Mouse (Mus musculus): ENCODE results near the gene Notch2.

DNA sequence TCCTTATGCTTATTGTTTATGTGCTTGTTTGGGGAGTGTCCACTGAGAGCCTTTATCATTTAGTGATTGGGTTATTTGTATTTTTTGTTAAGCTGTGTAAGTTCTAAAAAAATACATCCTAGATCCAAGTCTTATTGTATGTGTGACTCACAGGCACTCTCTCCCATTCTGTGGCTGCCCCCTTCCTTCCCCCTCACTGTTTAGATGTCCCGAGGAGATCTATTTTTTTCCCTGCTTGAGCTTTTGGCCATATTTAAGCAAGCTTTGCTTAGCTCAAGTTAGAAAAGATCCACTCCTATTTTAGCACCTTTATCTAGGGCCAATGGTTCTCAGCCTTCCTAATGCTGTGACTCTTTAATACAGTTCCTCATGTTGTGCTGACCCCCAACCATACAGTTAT lies 65.5 kb downstream of the Notch2 start:
- TF ChIP-seq CTCF (IDR thresholded peaks at IDR 0.05; ENCODE audit: control insufficient read depth, insufficient read depth, insufficient read length) (no peak), MYOG (IDR thresholded peaks at IDR 0.05; ENCODE audit: control insufficient read depth, extremely low read depth, insufficient read length) (no peak), USF1 (IDR thresholded peaks at IDR 0.05; ENCODE audit: low read depth) (no peak), MAX (IDR thresholded peaks at IDR 0.05) (no peak), FOSL1 (IDR thresholded peaks at IDR 0.05; ENCODE audit: insufficient read depth, low read length, poor library complexity, severe bottlenecking) (no peak), MYOD1 (IDR thresholded peaks at IDR 0.05; ENCODE audit: control insufficient read depth, insufficient read length, low read depth) (no peak), CEBPB (IDR thresholded peaks at IDR 0.05; ENCODE audit: low read depth) (no peak)
